Mouse (Mus musculus) mouse embryonic stem cell (cell line): Measurements from ENCODE around the gene Cfap99.

Experiments
- in situ Hi-C, 2 experiments: fragments of 300-500 bp; cut with MboI; formaldehyde crosslinking; loops; 1 replicate in 1 of 2; 3 replicates in 1 of 2; pipeline ENCODE4 v1.14.3; 2019 to 2020; ENCODE audit warnings: low sequenced_read_pairs in 2 of 2, low pct_unique_long_range_greater_than_20kb in 1 of 2, mixed read lengths in 1 of 2; ENCODE audit not compliant: unreplicated experiment in 1 of 2

The Cfap99 gene

DNA sequence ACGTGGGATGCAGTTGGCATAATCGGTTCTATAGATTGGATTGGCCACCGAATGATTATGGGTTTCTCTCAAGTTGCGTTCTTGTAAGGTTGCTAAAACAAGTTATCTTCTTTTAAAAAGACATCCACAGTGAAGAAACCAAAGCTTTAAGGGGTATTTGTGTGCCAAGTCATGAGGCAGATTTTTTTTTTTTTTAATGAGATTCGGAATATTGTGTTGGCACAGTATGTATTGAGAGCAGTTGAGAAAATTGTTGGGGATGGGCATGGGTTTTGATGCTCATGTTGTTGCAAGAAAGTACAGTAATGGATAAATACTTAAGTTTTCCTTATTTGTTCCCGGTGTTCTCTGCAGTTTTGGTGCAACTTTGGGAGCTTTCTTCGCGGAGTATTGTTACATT is 82.4 kb downstream of the Cfap99 start:
- in situ Hi-C loops = no loop called here

DNA sequence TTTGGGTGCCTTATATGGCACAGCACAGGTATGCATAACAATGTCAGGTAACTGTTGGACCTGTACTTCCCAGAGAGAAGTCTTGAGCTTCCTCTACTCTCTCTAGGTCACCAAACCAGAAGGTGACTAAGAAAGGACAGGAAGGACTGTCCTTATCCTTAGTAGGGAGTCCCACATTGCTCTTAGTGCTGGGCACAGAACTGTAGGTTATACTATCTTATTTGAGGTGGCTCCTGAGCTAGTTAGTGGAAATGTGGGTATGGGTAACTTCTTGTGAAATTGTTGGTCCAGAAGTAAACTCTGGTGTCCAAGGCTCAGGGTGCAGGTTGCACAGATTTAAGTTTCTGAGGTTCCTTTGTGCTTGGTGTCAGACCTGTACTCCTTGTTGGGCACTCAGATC is 83.7 kb downstream of the Cfap99 start:
- in situ Hi-C loops = no loop called here

DNA sequence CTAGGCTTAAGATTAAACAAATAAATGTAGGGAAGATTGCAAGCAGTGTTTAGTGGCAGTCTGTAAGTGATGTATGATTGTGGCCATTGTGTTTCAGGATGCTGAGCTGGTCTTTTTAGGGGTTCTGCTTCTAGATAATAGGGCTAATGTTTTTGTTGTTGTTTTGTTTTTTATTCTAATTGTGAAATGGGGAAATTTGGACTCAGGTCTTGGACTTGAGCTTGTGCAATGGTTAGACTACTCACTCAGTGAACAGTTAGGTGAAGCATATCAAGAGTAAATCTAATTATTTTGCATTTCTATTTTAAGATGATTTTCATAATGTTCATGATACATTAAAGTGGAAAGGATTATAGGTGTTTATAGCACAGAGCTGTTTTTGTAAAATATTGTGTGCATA is 84.1 kb downstream of the Cfap99 start:
- in situ Hi-C loops = no loop called here
